7 mouse cellular contexts compared by ENCODE assay signal in the genomic region with DNA sequence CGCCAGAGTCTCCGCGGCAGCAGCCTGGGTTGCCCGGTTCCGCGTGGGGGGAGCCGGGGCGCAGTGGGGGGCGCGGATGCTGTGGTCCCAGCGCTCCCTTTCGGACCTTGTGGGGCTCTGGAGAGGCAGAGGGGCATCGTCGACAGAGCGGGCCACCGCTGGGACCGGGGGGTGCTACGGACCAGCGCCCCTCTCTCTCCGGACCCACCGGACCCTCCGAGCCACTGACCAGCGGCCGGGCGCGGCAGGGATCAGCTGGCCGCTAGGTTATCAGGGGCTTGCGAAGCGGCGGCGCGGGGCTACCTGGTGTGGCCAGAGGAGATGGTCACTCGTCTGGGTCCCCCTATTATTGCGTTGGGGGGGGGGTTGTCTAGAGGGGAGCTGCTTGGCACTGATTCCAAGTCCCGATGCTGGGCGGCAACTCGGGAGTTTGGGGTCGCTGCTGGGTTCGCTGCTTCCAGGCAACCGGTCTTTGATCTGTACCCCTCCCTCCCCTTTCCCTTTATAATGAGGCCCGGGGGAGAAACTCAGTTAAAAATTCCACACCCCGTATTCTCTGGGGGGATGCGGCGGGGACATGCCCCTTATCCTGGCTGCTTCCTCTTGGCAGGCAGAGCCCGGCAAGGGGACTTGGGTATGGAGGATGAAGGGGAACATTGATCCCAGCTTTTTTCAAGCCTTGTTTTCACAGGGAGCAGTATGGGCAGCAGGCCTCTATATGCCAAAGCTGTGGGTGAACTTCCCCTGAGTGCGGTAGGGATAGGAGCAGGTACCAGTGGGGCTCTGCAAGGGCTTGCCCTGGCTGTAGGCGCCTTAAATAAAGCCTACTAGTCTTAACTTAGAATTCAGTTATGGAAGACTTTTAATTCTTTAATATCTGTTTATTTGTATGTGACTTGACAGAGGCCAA. TPM values are rescaled to one million over a fixed set of nuclear protein-coding genes. Genes with fewer than 3 reads are reported as not detected.
A peak's percentile ranks its signal among the peaks of the same experiment; 100 is the strongest.
DNase-seq lines count a peak whose midpoint lies in the region; ATAC-seq and TF ChIP-seq lines count a peak whose summit lies in the region.

No protein-coding gene starts in this region.

- peak overlapping the region; percentile 98 for H3K4me2 ChIP-seq in embryonic facial prominence, embryonic 13.5 days
- H3K4me2 ChIP-seq in intestine, embryonic 14.5 days (ENCODE audit: low read length), result peak overlapping the region; percentile 92
- peak overlapping the region; percentile 85 for H3K4me2 ChIP-seq in midbrain, embryonic 11.5 days

- peak overlapping the region; percentile 63 for H3K4me3 ChIP-seq in embryonic facial prominence, embryonic 13.5 days
- peak overlapping the region; percentile 52 for H3K4me3 ChIP-seq in intestine, embryonic 14.5 days (ENCODE audit: low read depth, low read length)
- H3K4me3 ChIP-seq in midbrain, embryonic 11.5 days (ENCODE audit: low read depth, low read length), result peak overlapping the region; percentile 87
- H3K4me3 ChIP-seq in kidney, adult 2 months (ENCODE audit: insufficient read depth, low read depth, low read length), result no peak overlapping the region

- no peak for TF ChIP-seq POLR2A in kidney, adult 2 months (IDR thresholded peaks at IDR 0.05; ENCODE audit: low read depth, low read length)

- 2% methylated on average over 44 of the region's 47 CpGs for WGBS in embryonic facial prominence, embryonic 13.5 days
- WGBS in intestine, embryonic 14.5 days, result 3% methylated on average over 40 of the region's 47 CpGs
- WGBS in midbrain, embryonic 11.5 days, result 2% methylated on average over 38 of the region's 47 CpGs
- 3% methylated on average over 46 of the region's 47 CpGs for WGBS in kidney, adult 2 months

- H3K27ac ChIP-seq in embryonic facial prominence, embryonic 13.5 days, result no peak overlapping the region
- no peak overlapping the region for H3K27ac ChIP-seq in intestine, embryonic 14.5 days (ENCODE audit: low read depth)
- peak overlapping the region; percentile 87 for H3K27ac ChIP-seq in midbrain, embryonic 11.5 days (ENCODE audit: low read depth, low read length)
- no peak overlapping the region for H3K27ac ChIP-seq in kidney, adult 2 months (ENCODE audit: insufficient read depth, low read depth, low read length)

- H3K9me3 ChIP-seq in embryonic facial prominence, embryonic 13.5 days, result no peaks in the 10 kb centered on the region
- no peaks in the 10 kb centered on the region for H3K9me3 ChIP-seq in intestine, embryonic 14.5 days (ENCODE audit: control insufficient read depth, low read length)
- no peaks in the 10 kb centered on the region for H3K9me3 ChIP-seq in midbrain, embryonic 11.5 days (ENCODE audit: control insufficient read depth, low read length)

- H3K27me3 ChIP-seq in embryonic facial prominence, embryonic 13.5 days, result peaks cover 46% of the 10 kb centered on the region
- H3K27me3 ChIP-seq in intestine, embryonic 14.5 days (replicated peaks; ENCODE audit: control insufficient read depth, insufficient read depth, low read length), result peaks cover 41% of the 10 kb centered on the region
- peaks cover 7% of the 10 kb centered on the region for H3K27me3 ChIP-seq in midbrain, embryonic 11.5 days (ENCODE audit: control insufficient read depth, insufficient read depth, low read length)
- H3K27me3 ChIP-seq in kidney, adult 2 months (replicated peaks; ENCODE audit: control insufficient read depth, insufficient read depth, low read length), result 0 out of 2 replicates have a peak, but pooled peaks cover 2% of the 10 kb centered on the region

- no peaks in the 10 kb centered on the region for H3K36me3 ChIP-seq in embryonic facial prominence, embryonic 13.5 days
- H3K36me3 ChIP-seq in intestine, embryonic 14.5 days (ENCODE audit: control insufficient read depth, insufficient read depth, low read length), result no peaks in the 10 kb centered on the region
- no peaks in the 10 kb centered on the region for H3K36me3 ChIP-seq in midbrain, embryonic 11.5 days (ENCODE audit: control insufficient read depth, insufficient read depth, low read length)
- H3K36me3 ChIP-seq in kidney, adult 2 months (ENCODE audit: control insufficient read depth, insufficient read depth, low read length), result no peaks in the 10 kb centered on the region

- H3K4me1 ChIP-seq in embryonic facial prominence, embryonic 13.5 days, result peaks cover 7% of the 10 kb centered on the region
- no peaks in the 10 kb centered on the region for H3K4me1 ChIP-seq in intestine, embryonic 14.5 days (replicated peaks; ENCODE audit: control insufficient read depth, insufficient read depth, low read length)
- peaks cover 14% of the 10 kb centered on the region for H3K4me1 ChIP-seq in midbrain, embryonic 11.5 days (ENCODE audit: control insufficient read depth, insufficient read depth, low read length)
- H3K4me1 ChIP-seq in kidney, adult 2 months (ENCODE audit: control insufficient read depth, insufficient read depth, low read length), result no peaks in the 10 kb centered on the region

- TF ChIP-seq CTCF in kidney, adult 2 months (conservative IDR thresholded peaks at IDR 0.05; ENCODE audit: insufficient read depth, insufficient read length, low read depth, low read length), result no peak

- peak; percentile 1 for DNase-seq in lung, postnatal 10 days
- no peak for DNase-seq in lung, postnatal 4 days
- peak; percentile 59 for DNase-seq in intestine, embryonic 14.5 days (ENCODE audit: low spot score)
- DNase-seq in midbrain, embryonic 11.5 days (ENCODE audit: low spot score, missing footprints), result peak; percentile 93
- no peak for DNase-seq in adrenal gland, postnatal 25 days
- DNase-seq in kidney, adult 2 months, result no peak

- peak overlapping the region; percentile 81 for H3K9ac ChIP-seq in embryonic facial prominence, embryonic 13.5 days
- peak overlapping the region; percentile 52 for H3K9ac ChIP-seq in intestine, embryonic 14.5 days (ENCODE audit: low read length)
- H3K9ac ChIP-seq in midbrain, embryonic 11.5 days (ENCODE audit: low read length), result peak overlapping the region; percentile 98

- no peak for ATAC-seq in embryonic facial prominence, embryonic 13.5 days (ENCODE audit: insufficient number of reproducible peaks, insufficient read depth, low FRiP score, low TSS enrichment, low read depth)
- peak; percentile 17; the same call in 1 of the 2 replicates for ATAC-seq in intestine, embryonic 14.5 days (replicated peaks; ENCODE audit: low FRiP score, low TSS enrichment, low read depth)
- ATAC-seq in midbrain, embryonic 11.5 days (ENCODE audit: low FRiP score), result peak; percentile 51

RNA-seq across cellular contexts. Expression of a gene that starts 1.0 kb away (rescaled TPM):
- 10.8 and 11.4 TPM in 2 replicates for polyA plus RNA-seq in embryonic facial prominence, embryonic 13.5 days (2015; fragmentation: Nextera tagmentation; extraction: Ambion mirVana)
- 7.7 and 9.6 TPM in 2 replicates for polyA plus RNA-seq in intestine, embryonic 14.5 days (2014; fragmentation: Nextera tagmentation; extraction: Ambion mirVana)
- polyA plus RNA-seq in midbrain, embryonic 11.5 days (2014; fragmentation: Nextera tagmentation; extraction: Ambion mirVana), result 68.3 and 82.4 TPM in 2 replicates
- not detected in 2 replicates for total RNA-seq in adrenal gland, postnatal 25 days (2021)
- 0.48 TPM in 2 replicates for polyA plus RNA-seq in kidney, adult 2 months (2012; rRNA removed)

Comparison
In these comparisons a context has a peak if more than half of its experiments do, and no peak if none do; other contexts are left out.
1. DNase-seq: peak in lung, postnatal 10 days (single experiment), intestine, embryonic 14.5 days (single experiment) and midbrain, embryonic 11.5 days (single experiment); none in lung, postnatal 4 days (0 of 2), adrenal gland, postnatal 25 days (single experiment) and kidney, adult 2 months (single experiment).
2. Peak in every context shown above with its lines, with median percentiles within 50 percentile points of each other: H3K4me2 ChIP-seq and H3K9ac ChIP-seq.